Mouse (Mus musculus): ENCODE data around the gene Ltb.

- TF ChIP-seq CTCF (IDR thresholded peaks at IDR 0.05; ENCODE audit: extremely low read depth, insufficient read depth, insufficient read length, insufficient replicate concordance) = no peak
- TF ChIP-seq POLR2A (IDR thresholded peaks at IDR 0.05; ENCODE audit: low read depth, low read length) = no peak
Measured at GRCm38 (mm10) chr17:35163326-35164081, 30.7 kb upstream of the Ltb start.

Measured in spleen, adult 2 months (tissue).